Mouse (Mus musculus) liver, embryonic 11.5 days (tissue): ENCODE data around the gene Vgll4. TPM values are rescaled to one million over a fixed set of nuclear protein-coding genes. Genes with fewer than 3 reads are reported as not detected.

Experiments
- ATAC-seq: fragments of 200-750 bp; cut with Nextera tagmentation; replicated peaks from 2 replicates; pipeline ENCODE4 v1.8.0; 2017; ENCODE audit warnings: moderate number of reproducible peaks, mild to moderate bottlenecking, moderate TSS enrichment, moderate library complexity; ENCODE audit not compliant: low FRiP score
- DNase-seq: peaks from one replicate; pipeline ENCODE4 v3.0.0-alpha.2; 2017; ENCODE audit warnings: low spot score
- H3K27ac ChIP-seq: fragments of 300-500 bp; sonication (generic); 2 replicates; pipeline ENCODE4 v1.5.1; 2014; ENCODE audit warnings: mild to moderate bottlenecking, low read depth, low read length, control low read depth
- H3K27me3 ChIP-seq: fragments of 300-500 bp; sonication (generic); replicated peaks from 2 replicates; pipeline ENCODE4 v1.6.1; 2014; ENCODE audit warnings: low read length, mixed read lengths; ENCODE audit not compliant: control insufficient read depth, insufficient read depth
- H3K36me3 ChIP-seq: fragments of 300-500 bp; sonication (generic); 2 replicates; pipeline ENCODE4 v1.6.1; 2014; ENCODE audit warnings: mild to moderate bottlenecking, low read length, moderate library complexity, mixed read lengths; ENCODE audit not compliant: control insufficient read depth, insufficient read depth
- H3K4me1 ChIP-seq: fragments of 300-500 bp; sonication (generic); replicated peaks from 2 replicates; pipeline ENCODE4 v1.6.1; 2014; ENCODE audit warnings: low read length, mixed read lengths; ENCODE audit not compliant: control insufficient read depth, insufficient read depth
- H3K4me2 ChIP-seq: fragments of 300-500 bp; sonication (generic); 2 replicates; pipeline ENCODE4 v1.6.1; 2014; ENCODE audit warnings: mild to moderate bottlenecking, control low read depth, moderate library complexity
- H3K4me3 ChIP-seq: fragments of 300-500 bp; sonication (generic); 2 replicates; pipeline ENCODE4 v1.5.1; 2014; ENCODE audit warnings: low read depth, low read length, control low read depth
- H3K9ac ChIP-seq: fragments of 300-500 bp; sonication (generic); 2 replicates; pipeline ENCODE4 v1.6.1; 2014; ENCODE audit warnings: low read depth, low read length, control low read depth
- H3K9me3 ChIP-seq: fragments of 300-500 bp; sonication (generic); 2 replicates; pipeline ENCODE4 v1.6.1; 2016; ENCODE audit warnings: low read length, inconsistent platforms, mixed read lengths; ENCODE audit not compliant: control insufficient read depth
- WGBS: fragments of 180-500 bp; shearing (Covaris S2); extraction: QIAGEN DNeasy Blood & Tissue Kit; methylation state at CpG from one replicate; pipeline ENCODE4 v1.1.7; 2014; 5-methylcytosine and 5-hydroxymethylcytosine counted together
- polyA plus RNA-seq: library from polyadenylated mRNA; unstranded; fragments of >200 nt; fragmentation: Nextera tagmentation; extraction: Ambion mirVana; gene quantifications from 2 replicates; pipeline ENCODE4 v1.2.1, GENCODE M21; 2014

Vgll4 gene
- polyA plus RNA-seq, 1 experiment from 2014 or later, result 37.8 TPM

- ATAC-seq (no peak), DNase-seq (no peak)
- Histone ChIP-seq H3K4me3 (no peak overlapping the region), H3K4me1 (no peaks in the 10 kb centered on the region), H3K36me3 (no peaks in the 10 kb centered on the region), H3K27me3 (no peaks in the 10 kb centered on the region), H3K9ac (no peak overlapping the region), H3K4me2 (no peak overlapping the region), H3K27ac (no peak overlapping the region), H3K9me3 (no peaks in the 10 kb centered on the region)
- WGBS, result 70% methylated on average over 3 of the region's 3 CpGs
Observed at GRCm38 (mm10) chr6:114988619-114988980, 18.8 kb upstream of the Vgll4 start.

GRCm38 (mm10) chr6:114987966-114988618 lies 18.3 kb upstream of the Vgll4 start:
- Histone ChIP-seq H3K27me3 (no peaks in the 10 kb centered on the region), H3K36me3 (no peaks in the 10 kb centered on the region), H3K4me1 (no peaks in the 10 kb centered on the region), H3K9me3 (no peaks in the 10 kb centered on the region), H3K4me3 (no peak overlapping the region), H3K9ac (no peak overlapping the region), H3K27ac (no peak overlapping the region), H3K4me2 (no peak overlapping the region)
- WGBS, result 73% methylated on average over 7 of the region's 7 CpGs
- no peak for DNase-seq
- no peak for ATAC-seq

GRCm38 (mm10) chr6:114982671-114983070 lies 12.9 kb upstream of the Vgll4 start:
- Histone ChIP-seq H3K9me3 (no peaks in the 10 kb centered on the region), H3K9ac (no peak overlapping the region), H3K27ac (no peak overlapping the region), H3K27me3 (no peaks in the 10 kb centered on the region), H3K4me3 (no peak overlapping the region), H3K4me2 (no peak overlapping the region), H3K4me1 (no peaks in the 10 kb centered on the region), H3K36me3 (no peaks in the 10 kb centered on the region)
- WGBS, result 67% methylated on average over 7 of the region's 7 CpGs
- DNase-seq (no peak), ATAC-seq (no peak)

GRCm38 (mm10) chr6:114979715-114980114 lies 9.9 kb upstream of the Vgll4 start:
- Histone ChIP-seq H3K27ac (no peak overlapping the region), H3K36me3 (no peaks in the 10 kb centered on the region), H3K4me1 (no peaks in the 10 kb centered on the region), H3K9me3 (no peaks in the 10 kb centered on the region), H3K4me3 (no peak overlapping the region), H3K9ac (no peak overlapping the region), H3K4me2 (no peak overlapping the region), H3K27me3 (no peaks in the 10 kb centered on the region)
- ATAC-seq (no peak), DNase-seq (no peak)
- WGBS, result 33% methylated on average over 1 of the region's 1 CpGs

- WGBS, result 82% methylated on average over 7 of the region's 7 CpGs
- no peak for ATAC-seq
- Histone ChIP-seq H3K27me3 (no peaks in the 10 kb centered on the region), H3K9me3 (no peaks in the 10 kb centered on the region), H3K4me3 (no peak overlapping the region), H3K4me1 (no peaks in the 10 kb centered on the region), H3K4me2 (no peak overlapping the region), H3K9ac (no peak overlapping the region), H3K27ac (no peak overlapping the region), H3K36me3 (no peaks in the 10 kb centered on the region)
- DNase-seq, result no peak
Observed at GRCm38 (mm10) chr6:114976915-114977419, 7.2 kb upstream of the Vgll4 start.

- H3K9ac ChIP-seq, result no peak overlapping the region
- H3K4me3 ChIP-seq, result no peak overlapping the region
- peaks cover 5% of the 10 kb centered on the region for H3K4me1 ChIP-seq
- 87% methylated on average over 1 of the region's 1 CpGs for WGBS
- H3K36me3 ChIP-seq, result no peaks in the 10 kb centered on the region
- ATAC-seq (no peak), DNase-seq (no peak)
- no peak overlapping the region for H3K27ac ChIP-seq
- peaks cover 18% of the 10 kb centered on the region for H3K27me3 ChIP-seq
- H3K4me2 ChIP-seq, result no peak overlapping the region
- peaks cover 2% of the 10 kb centered on the region; the same call in 1 of the 2 replicates for H3K9me3 ChIP-seq
Observed at GRCm38 (mm10) chr6:114974331-114974730, 4.5 kb upstream of the Vgll4 start.

- no peak overlapping the region for H3K4me2 ChIP-seq
- no peak overlapping the region for H3K9ac ChIP-seq
- peaks cover 2% of the 10 kb centered on the region; the same call in 1 of the 2 replicates for H3K9me3 ChIP-seq
- no peaks in the 10 kb centered on the region for H3K36me3 ChIP-seq
- 69% methylated on average over 1 of the region's 1 CpGs for WGBS
- H3K27me3 ChIP-seq, result peaks cover 32% of the 10 kb centered on the region
- H3K27ac ChIP-seq, result no peak overlapping the region
- peaks cover 10% of the 10 kb centered on the region for H3K4me1 ChIP-seq
- no peak for ATAC-seq
- H3K4me3 ChIP-seq, result no peak overlapping the region
- no peak for DNase-seq
Observed at GRCm38 (mm10) chr6:114972988-114973387, 3.2 kb upstream of the Vgll4 start.

GRCm38 (mm10) chr6:114970895-114971294 lies 1.1 kb upstream of the Vgll4 start:
- Histone ChIP-seq H3K36me3 (no peaks in the 10 kb centered on the region), H3K9ac (no peak overlapping the region), H3K27me3 (peaks cover 44% of the 10 kb centered on the region), H3K9me3 (peaks cover 2% of the 10 kb centered on the region; the same call in 1 of the 2 replicates), H3K4me1 (peaks cover 10% of the 10 kb centered on the region), H3K4me2 (no peak overlapping the region), H3K27ac (no peak overlapping the region), H3K4me3 (no peak overlapping the region)
- ATAC-seq, result no peak
- WGBS, result 54% methylated on average over 5 of the region's 5 CpGs
- DNase-seq, result no peak

- Histone ChIP-seq H3K27me3 (peaks cover 44% of the 10 kb centered on the region), H3K9ac (no peak overlapping the region), H3K4me2 (no peak overlapping the region), H3K36me3 (no peaks in the 10 kb centered on the region), H3K4me1 (peaks cover 10% of the 10 kb centered on the region), H3K9me3 (peaks cover 2% of the 10 kb centered on the region; the same call in 1 of the 2 replicates), H3K27ac (no peak overlapping the region), H3K4me3 (no peak overlapping the region)
- DNase-seq (no peak), ATAC-seq (no peak)
- 25% methylated on average over 6 of the region's 6 CpGs for WGBS
Observed at GRCm38 (mm10) chr6:114970386-114970785, 592 bp upstream of the Vgll4 start.
